Mouse (Mus musculus) myocyte (in vitro differentiated cells): ENCODE measurements around the gene Tenm2.

Experiments used
- MAX ChIP-seq: IDR thresholded peaks from one replicate; pipeline ENCODE4 v1.6.1; 2011; ENCODE audit warnings: low read depth, mild to moderate bottlenecking, control low read depth
- MYOD1 ChIP-seq, 3 experiments: IDR thresholded peaks; one replicate each; pipeline ENCODE4 v1.6.1; 2011; ENCODE audit warnings: control low read depth in 2 of 3, low read depth in 2 of 3, mild to moderate bottlenecking in 2 of 3, moderate library complexity in 1 of 3; ENCODE audit not compliant: insufficient read length in 2 of 3, control insufficient read depth in 1 of 3
- POLR2A ChIP-seq: IDR thresholded peaks from one replicate; pipeline ENCODE4 v1.6.1; 2011; ENCODE audit warnings: low read depth, mild to moderate bottlenecking, control low read depth, moderate library complexity; ENCODE audit not compliant: insufficient read length
- TCF3 ChIP-seq: IDR thresholded peaks from one replicate; pipeline ENCODE4 v1.6.1; 2011; ENCODE audit warnings: low read depth, control low read depth; ENCODE audit not compliant: insufficient read length

DNA sequence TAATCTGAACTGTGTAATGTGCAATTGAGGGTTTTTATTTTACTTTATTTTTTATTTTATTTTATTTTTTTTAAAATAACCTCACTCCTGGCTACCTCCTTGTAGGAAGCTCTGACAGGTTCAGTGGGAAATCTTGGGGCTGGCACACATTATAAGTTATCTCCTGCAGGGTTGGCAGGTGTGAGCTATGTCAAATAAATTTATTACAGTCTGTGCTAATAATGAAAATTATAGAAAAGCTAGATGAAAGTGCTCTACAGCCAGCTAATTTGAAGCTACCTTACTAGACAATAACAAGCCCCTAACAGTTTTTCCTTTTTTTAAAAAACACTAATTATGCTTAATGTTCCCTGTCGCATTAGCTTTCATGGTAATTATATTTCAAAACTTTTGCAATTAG, 885.5 kb downstream of the Tenm2 start:
- TF ChIP-seq MAX (no peak), MYOD1 (IDR thresholded peaks at IDR 0.05; ENCODE audit: control insufficient read depth in 1 of 3, insufficient read length in 2 of 3, low read depth in 2 of 3) (no peak), POLR2A (no peak), TCF3 (no peak)
